In genomic region chr1:77820101-77820500, GRCm38 (mm10) we compare ENCODE assay signal across 27 mouse cellular contexts.
"Had no signal": no experiment of that assay in that cellular context is flagged by ENCODE, and none has a peak within 500 bp of the region (broad histone marks: within the 10 kb centered on the region; RNA-seq: fewer than 3 reads in every experiment).

No protein-coding gene starts in this region.

- H3K27me3 ChIP-seq: embryonic facial prominence, embryonic 12.5 days; embryonic facial prominence, embryonic 13.5 days; embryonic facial prominence, embryonic 15.5 days; forebrain, embryonic 12.5 days; forebrain, embryonic 13.5 days; forebrain, embryonic 15.5 days had no signal

- H3K9ac ChIP-seq: embryonic facial prominence, embryonic 12.5 days; embryonic facial prominence, embryonic 13.5 days; embryonic facial prominence, embryonic 15.5 days; forebrain, embryonic 12.5 days; forebrain, embryonic 13.5 days; forebrain, embryonic 15.5 days; forebrain, postnatal 0 days had no signal

- H3K4me2 ChIP-seq: embryonic facial prominence, embryonic 12.5 days; embryonic facial prominence, embryonic 13.5 days; embryonic facial prominence, embryonic 15.5 days; forebrain, embryonic 12.5 days; forebrain, embryonic 13.5 days; forebrain, embryonic 15.5 days had no signal

- H3K4me3 ChIP-seq: embryonic facial prominence, embryonic 10.5 days; embryonic facial prominence, embryonic 12.5 days; embryonic facial prominence, embryonic 13.5 days; embryonic facial prominence, embryonic 15.5 days; erythroblast, embryonic 14.5 days; forebrain, embryonic 10.5 days; forebrain, embryonic 12.5 days; forebrain, embryonic 13.5 days; forebrain, embryonic 15.5 days; gastrocnemius, adult 2 months; heart, adult 2 months; heart, embryonic 10.5 days had no signal

- H3K36me3 ChIP-seq: embryonic facial prominence, embryonic 10.5 days; embryonic facial prominence, embryonic 12.5 days; embryonic facial prominence, embryonic 13.5 days; embryonic facial prominence, embryonic 15.5 days; forebrain, embryonic 10.5 days; forebrain, embryonic 12.5 days; forebrain, embryonic 15.5 days; heart, embryonic 10.5 days had no signal

- H3K27ac ChIP-seq: embryonic facial prominence, embryonic 10.5 days; embryonic facial prominence, embryonic 12.5 days; embryonic facial prominence, embryonic 13.5 days; embryonic facial prominence, embryonic 15.5 days; forebrain, embryonic 10.5 days; forebrain, embryonic 12.5 days; forebrain, embryonic 13.5 days; forebrain, embryonic 15.5 days; gastrocnemius, adult 2 months; heart, adult 2 months; heart, embryonic 10.5 days had no signal

- ATAC-seq: forebrain, embryonic 13.5 days; forebrain, embryonic 14.5 days; forebrain, embryonic 15.5 days; forebrain, embryonic 16.5 days; forebrain, postnatal 0 days had no signal

- H3K9me3 ChIP-seq: embryonic facial prominence, embryonic 10.5 days; embryonic facial prominence, embryonic 12.5 days; embryonic facial prominence, embryonic 13.5 days; embryonic facial prominence, embryonic 15.5 days; forebrain, embryonic 10.5 days; forebrain, embryonic 12.5 days; forebrain, embryonic 13.5 days; forebrain, embryonic 15.5 days; heart, embryonic 10.5 days had no signal

- DNase-seq: cerebellum, adult 9-11 months; cerebellum, postnatal 10 days; cerebellum, postnatal 14 days; cerebellum, postnatal 25 days; cerebellum, postnatal 36 days; embryo, embryonic 11 days; forebrain, postnatal 0 days; gastrocnemius, adult 2 months; gastrocnemius, postnatal 10 days; gastrocnemius, postnatal 14 days; gastrocnemius, postnatal 25 days; gastrocnemius, postnatal 36 days; heart, adult 11 months; heart, adult 18-20 months; heart, adult 2 months had no signal
